Comparison of ENCODE assay signal across 19 mouse cellular contexts in the genomic region with DNA sequence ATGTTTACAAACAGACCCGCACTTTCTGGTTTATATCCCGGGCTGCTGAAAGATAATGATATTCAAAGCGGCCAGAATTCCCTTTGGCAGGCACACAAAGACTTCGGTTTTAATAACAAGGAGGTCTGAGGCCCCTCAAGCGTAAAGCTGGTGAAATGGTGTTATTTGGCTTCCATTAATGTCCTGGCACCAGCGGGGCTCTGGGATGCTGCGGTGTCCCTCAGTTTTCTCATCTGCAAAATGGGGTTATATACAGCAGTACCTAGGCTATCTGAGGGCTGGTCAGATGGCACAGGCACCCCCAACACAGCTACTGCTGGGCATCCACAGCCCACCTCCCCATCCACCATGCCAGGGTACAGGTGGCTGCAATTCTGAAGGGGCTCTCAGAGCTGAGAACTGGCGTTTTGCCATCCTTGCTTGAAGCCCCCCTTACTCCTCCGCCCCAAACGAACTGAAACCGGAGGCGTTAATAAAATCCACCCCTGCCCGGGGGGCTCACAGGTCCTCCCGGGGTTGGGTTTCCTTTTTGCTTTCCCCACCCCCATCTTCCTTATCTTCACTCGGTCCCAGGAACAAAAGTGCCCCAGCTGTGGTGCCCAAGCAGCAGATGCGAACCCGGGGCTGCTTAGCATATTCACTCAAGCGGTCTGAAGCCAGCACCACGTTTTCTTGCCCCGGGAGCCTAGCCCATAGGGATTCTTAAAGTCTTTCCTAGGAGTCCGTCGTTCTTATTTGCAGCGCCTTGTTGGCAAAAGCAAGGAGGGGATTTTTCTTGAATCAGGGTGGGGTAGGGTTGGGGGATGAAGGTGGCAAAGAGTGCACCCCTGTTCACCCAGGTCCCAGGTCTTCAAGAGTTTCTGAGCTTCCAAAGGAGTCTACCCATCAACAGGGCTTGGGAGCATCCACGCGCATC. TPM values are rescaled to one million over a fixed set of nuclear protein-coding genes. Genes with fewer than 3 reads are reported as not detected.
A peak's percentile ranks its signal among the peaks of the same experiment; 100 is the strongest.
DNase-seq lines count a peak whose midpoint lies in the region; ATAC-seq and TF ChIP-seq lines count a peak whose summit lies in the region.
"Had no signal": no experiment of that assay in that cellular context is flagged by ENCODE, and none has a peak within 500 bp of the region (broad histone marks: within the 10 kb centered on the region; RNA-seq: fewer than 3 reads in every experiment).

No protein-coding gene starts in this region.

- peak; percentile 13; the same call in 1 of the 2 replicates for ATAC-seq in forebrain, embryonic 16.5 days
- ATAC-seq in forebrain, embryonic 12.5 days (ENCODE audit: low FRiP score) = no peak
- ATAC-seq: CD4-positive, CD25-positive, alpha-beta regulatory T cell, adult 4 months had no signal

- peaks cover 5% of the 10 kb centered on the region; the same call in 1 of the 2 replicates for H3K9me3 ChIP-seq in forebrain, embryonic 16.5 days (ENCODE audit: control insufficient read depth, low read length)
- 0 out of 2 replicates have a peak, but pooled peaks cover 3% of the 10 kb centered on the region for H3K9me3 ChIP-seq in forebrain, embryonic 12.5 days
- no peaks in the 10 kb centered on the region for H3K9me3 ChIP-seq in limb, embryonic 10.5 days (replicated peaks)
- H3K9me3 ChIP-seq: liver, embryonic 15.5 days had no signal

- no peak overlapping the region for H3K9ac ChIP-seq in forebrain, embryonic 16.5 days (replicated peaks; ENCODE audit: low read depth, low read length)
- H3K9ac ChIP-seq in forebrain, embryonic 12.5 days = no peak overlapping the region
- H3K9ac ChIP-seq: liver, embryonic 15.5 days had no signal

- DNase-seq in brain, embryonic 14.5 days (ENCODE audit: low read depth) = peak; percentile 56
- peak; percentile 43 for DNase-seq in embryo, embryonic 11 days
- DNase-seq in limb, embryonic 10.5 days (ENCODE audit: low spot score) = peak; percentile 48
- no peak for DNase-seq in kidney, adult 8-10 months
- no peak for DNase-seq in yolk sac, embryonic 10.5 days (ENCODE audit: low spot score)
- DNase-seq in lung, adult 2 months = no peak
- DNase-seq: adrenal gland, adult 2 months; gastrocnemius, postnatal 25 days; heart, postnatal 14 days; kidney, adult 11 months; kidney, postnatal 14 days; right cerebral cortex, postnatal 4 days; thymus, postnatal 4 days had no signal

- H3K27ac ChIP-seq in forebrain, embryonic 16.5 days (ENCODE audit: low read length) = no peak overlapping the region
- no peak overlapping the region for H3K27ac ChIP-seq in forebrain, embryonic 12.5 days
- no peak overlapping the region for H3K27ac ChIP-seq in limb, embryonic 10.5 days
- H3K27ac ChIP-seq: heart, embryonic 10.5 days; liver, embryonic 15.5 days had no signal

- no peak overlapping the region for H3K4me3 ChIP-seq in forebrain, embryonic 16.5 days (replicated peaks; ENCODE audit: low read length)
- H3K4me3 ChIP-seq in forebrain, embryonic 12.5 days (replicated peaks) = no peak overlapping the region
- no peak overlapping the region for H3K4me3 ChIP-seq in limb, embryonic 10.5 days
- H3K4me3 ChIP-seq in lung, adult 2 months (replicated peaks; ENCODE audit: extremely low read depth, low read depth, low read length) = no peak overlapping the region
- H3K4me3 ChIP-seq: liver, embryonic 15.5 days had no signal

- H3K4me1 ChIP-seq in forebrain, embryonic 16.5 days (replicated peaks; ENCODE audit: control insufficient read depth, insufficient read depth, low read length) = peaks cover 10% of the 10 kb centered on the region
- H3K4me1 ChIP-seq in forebrain, embryonic 12.5 days = peaks cover 20% of the 10 kb centered on the region
- H3K4me1 ChIP-seq in limb, embryonic 10.5 days = peaks cover 30% of the 10 kb centered on the region
- no peaks in the 10 kb centered on the region for H3K4me1 ChIP-seq in lung, adult 2 months (ENCODE audit: control insufficient read depth, insufficient read depth, low read length)

- TF ChIP-seq CTCF in brain, embryonic 14.5 days (IDR thresholded peaks at IDR 0.05; ENCODE audit: borderline replicate concordance, extremely low read depth, insufficient read depth, insufficient read length) = no peak
- TF ChIP-seq CTCF in lung, adult 2 months (IDR thresholded peaks at IDR 0.05; ENCODE audit: insufficient read depth, low read length) = no peak

- no peak for TF ChIP-seq POLR2A in brain, embryonic 14.5 days (IDR thresholded peaks at IDR 0.05; ENCODE audit: borderline replicate concordance, extremely low read depth, insufficient read depth, insufficient read length, poor library complexity, severe bottlenecking)
- TF ChIP-seq POLR2A in lung, adult 2 months (IDR thresholded peaks at IDR 0.05; ENCODE audit: borderline replicate concordance, extremely low read depth, low read depth, low read length) = no peak

- H3K4me2 ChIP-seq in forebrain, embryonic 16.5 days (ENCODE audit: low read length) = no peak overlapping the region
- no peak overlapping the region for H3K4me2 ChIP-seq in forebrain, embryonic 12.5 days
- H3K4me2 ChIP-seq: liver, embryonic 15.5 days had no signal

- H3K36me3 ChIP-seq in forebrain, embryonic 16.5 days (ENCODE audit: control insufficient read depth, insufficient read depth) = no peaks in the 10 kb centered on the region
- H3K36me3 ChIP-seq in forebrain, embryonic 12.5 days (replicated peaks) = no peaks in the 10 kb centered on the region
- H3K36me3 ChIP-seq in limb, embryonic 10.5 days = no peaks in the 10 kb centered on the region
- H3K36me3 ChIP-seq: heart, embryonic 10.5 days; liver, embryonic 15.5 days had no signal

- H3K27me3 ChIP-seq in forebrain, embryonic 16.5 days (replicated peaks; ENCODE audit: control insufficient read depth, insufficient read depth, low read length) = peaks cover 76% of the 10 kb centered on the region
- peaks cover 89% of the 10 kb centered on the region for H3K27me3 ChIP-seq in forebrain, embryonic 12.5 days
- peaks cover 99% of the 10 kb centered on the region for H3K27me3 ChIP-seq in limb, embryonic 10.5 days (ENCODE audit: low read depth, poor library complexity, severe bottlenecking)

- WGBS in forebrain, embryonic 16.5 days = under 1% methylated on average over 25 of the region's 25 CpGs
- 3% methylated on average over 25 of the region's 25 CpGs for WGBS in forebrain, embryonic 12.5 days
- 4% methylated on average over 25 of the region's 25 CpGs for WGBS in limb, embryonic 10.5 days
- WGBS in lung, adult 2 months = 13% methylated on average over 25 of the region's 25 CpGs

RNA-seq across cellular contexts. Expression of gene Tlx3, which starts 7.6 kb away (rescaled TPM):
- polyA plus RNA-seq in forebrain, embryonic 16.5 days (2015; fragmentation: Nextera tagmentation; extraction: Ambion mirVana) = not detected in 2 replicates
- polyA plus RNA-seq in forebrain, embryonic 12.5 days (2016; fragmentation: Nextera tagmentation; extraction: Ambion mirVana) = 0.32 TPM in 1 of 2 replicates, not detected in the other
- polyA plus RNA-seq in brain, embryonic 14.5 days (2012; rRNA removed) = 3.3 and 12.1 TPM in 2 replicates
- not detected in 2 replicates for polyA plus RNA-seq in limb, embryonic 10.5 days (2016; fragmentation: Nextera tagmentation; extraction: Ambion mirVana)
- polyA plus RNA-seq in lung, adult 2 months (2012; rRNA removed) = not detected in 2 replicates
- polyA plus RNA-seq: CD4-positive, CD25-positive, alpha-beta regulatory T cell, adult 4 months; frontal cortex, adult 2 months; liver, embryonic 15.5 days had no signal

RNA-seq across cellular contexts. Expression of gene Npm1, which starts 32.8 kb away (rescaled TPM):
- polyA plus RNA-seq in forebrain, embryonic 16.5 days (2015; fragmentation: Nextera tagmentation; extraction: Ambion mirVana) = 479 and 511 TPM in 2 replicates
- 790 and 820 TPM in 2 replicates for polyA plus RNA-seq in forebrain, embryonic 12.5 days (2016; fragmentation: Nextera tagmentation; extraction: Ambion mirVana)
- 459 and 569 TPM in 2 replicates for polyA plus RNA-seq in brain, embryonic 14.5 days (2012; rRNA removed)
- 1,479 and 1,796 TPM in 2 replicates for polyA plus RNA-seq in limb, embryonic 10.5 days (2016; fragmentation: Nextera tagmentation; extraction: Ambion mirVana)
- polyA plus RNA-seq in lung, adult 2 months (2012; rRNA removed) = 43.1 and 74.9 TPM in 2 replicates

RNA-seq across cellular contexts. Expression of gene Fgf18, which starts 48.6 kb away (rescaled TPM):
- 3.8 and 4.3 TPM in 2 replicates for polyA plus RNA-seq in forebrain, embryonic 16.5 days (2015; fragmentation: Nextera tagmentation; extraction: Ambion mirVana)
- 2.1 and 2.4 TPM in 2 replicates for polyA plus RNA-seq in forebrain, embryonic 12.5 days (2016; fragmentation: Nextera tagmentation; extraction: Ambion mirVana)
- 2.6 and 3.8 TPM in 2 replicates for polyA plus RNA-seq in brain, embryonic 14.5 days (2012; rRNA removed)
- polyA plus RNA-seq in limb, embryonic 10.5 days (2016; fragmentation: Nextera tagmentation; extraction: Ambion mirVana) = 1.7 and 5.7 TPM in 2 replicates
- 6.6 and 7.1 TPM in 2 replicates for polyA plus RNA-seq in lung, adult 2 months (2012; rRNA removed)
- polyA plus RNA-seq: CD4-positive, CD25-positive, alpha-beta regulatory T cell, adult 4 months had no signal

Comparison
In these comparisons a context has a peak if more than half of its experiments do, and no peak if none do; other contexts are left out.
1. DNase-seq: peak in brain, embryonic 14.5 days (single experiment), embryo, embryonic 11 days (single experiment) and limb, embryonic 10.5 days (single experiment); none in kidney, adult 8-10 months (0 of 2), yolk sac, embryonic 10.5 days (single experiment) and lung, adult 2 months (single experiment).